Mouse (Mus musculus) midbrain, embryonic 15.5 days (tissue): ENCODE measurements around the gene Chl1. TPM values are rescaled to one million over a fixed set of nuclear protein-coding genes. Genes with fewer than 3 reads are reported as not detected.

Experiments used
- ATAC-seq: fragments of 200-750 bp; cut with Nextera tagmentation; replicated peaks from 2 replicates; pipeline ENCODE4 v1.8.0; 2017; ENCODE audit warnings: moderate TSS enrichment
- H3K27ac ChIP-seq: fragments of 300-500 bp; sonication (generic); 2 replicates; pipeline ENCODE4 v1.5.1; 2015; ENCODE audit warnings: mild to moderate bottlenecking, inconsistent platforms
- H3K27me3 ChIP-seq: fragments of 300-500 bp; sonication (generic); replicated peaks from 2 replicates; pipeline ENCODE4 v1.6.1; 2015; ENCODE audit warnings: inconsistent platforms
- H3K36me3 ChIP-seq: fragments of 300-500 bp; sonication (generic); replicated peaks from 2 replicates; pipeline ENCODE4 v1.6.1; 2015; ENCODE audit warnings: inconsistent platforms
- H3K4me1 ChIP-seq: fragments of 300-500 bp; sonication (generic); 2 replicates; pipeline ENCODE4 v1.6.1; 2015; ENCODE audit warnings: inconsistent platforms
- H3K4me2 ChIP-seq: fragments of 300-500 bp; sonication (generic); 2 replicates; pipeline ENCODE4 v1.6.1; 2015; ENCODE audit warnings: inconsistent platforms, mild to moderate bottlenecking, moderate library complexity
- H3K4me3 ChIP-seq: fragments of 300-500 bp; sonication (generic); 2 replicates; pipeline ENCODE4 v1.5.1; 2015; ENCODE audit warnings: mild to moderate bottlenecking, inconsistent platforms
- H3K9ac ChIP-seq: fragments of 300-500 bp; sonication (generic); 2 replicates; pipeline ENCODE4 v1.6.1; 2015; ENCODE audit warnings: mild to moderate bottlenecking, inconsistent platforms
- H3K9me3 ChIP-seq: fragments of 300-500 bp; sonication (generic); 2 replicates; pipeline ENCODE4 v1.6.1; 2016; ENCODE audit warnings: inconsistent platforms
- WGBS: fragments of 180-500 bp; shearing (Covaris S2); methylation state at CpG from one replicate; pipeline ENCODE4 v1.1.7; 2015; ENCODE audit warnings: mixed read lengths; 5-methylcytosine and 5-hydroxymethylcytosine counted together
- polyA plus RNA-seq: library from polyadenylated mRNA; unstranded; fragments of >200 nt; fragmentation: Nextera tagmentation; extraction: Ambion mirVana; gene quantifications from 2 replicates; pipeline ENCODE4 v1.2.1, GENCODE M21; 2015

The Chl1 gene
- polyA plus RNA-seq, 1 experiment from 2014 or later, result 166 TPM

- Histone ChIP-seq H3K4me1 (peaks cover 2% of the 10 kb centered on the region; the same call in 1 of the 2 replicates), H3K9me3 (no peaks in the 10 kb centered on the region), H3K27ac (no peak overlapping the region), H3K9ac (no peak overlapping the region), H3K27me3 (no peaks in the 10 kb centered on the region), H3K4me2 (no peak overlapping the region), H3K4me3 (no peak overlapping the region), H3K36me3 (no peaks in the 10 kb centered on the region)
- ATAC-seq, result no peak
- 37% methylated on average over 3 of the region's 3 CpGs for WGBS
Observed at GRCm38 (mm10) chr6:103615924-103616602, 105.7 kb downstream of the Chl1 start.

- WGBS, result 35% methylated on average over 4 of the region's 4 CpGs
Observed at GRCm38 (mm10) chr6:103620880-103621279, 110.5 kb downstream of the Chl1 start.

GRCm38 (mm10) chr6:103622117-103622713 is 111.8 kb downstream of the Chl1 start:
- Histone ChIP-seq H3K9me3 (no peaks in the 10 kb centered on the region), H3K4me1 (0 out of 2 replicates have a peak, but pooled peaks cover 2% of the 10 kb centered on the region), H3K4me3 (no peak overlapping the region), H3K27ac (no peak overlapping the region), H3K9ac (no peak overlapping the region), H3K4me2 (no peak overlapping the region), H3K36me3 (no peaks in the 10 kb centered on the region), H3K27me3 (no peaks in the 10 kb centered on the region)
- peak; percentile 62 for ATAC-seq
- 6% methylated on average over 3 of the region's 3 CpGs for WGBS

More at GRCm38 (mm10) chr6:103620880-103621279, 110.5 kb downstream of the Chl1 start:
- H3K27ac ChIP-seq, result no peak overlapping the region
- H3K4me2 ChIP-seq, result no peak overlapping the region
- H3K9me3 ChIP-seq, result no peaks in the 10 kb centered on the region
- peaks cover 2% of the 10 kb centered on the region; the same call in 1 of the 2 replicates for H3K4me1 ChIP-seq
- H3K9ac ChIP-seq, result no peak overlapping the region
- H3K4me3 ChIP-seq, result no peak overlapping the region
- no peak for ATAC-seq
- H3K36me3 ChIP-seq, result no peaks in the 10 kb centered on the region
- no peaks in the 10 kb centered on the region for H3K27me3 ChIP-seq

GRCm38 (mm10) chr6:103632856-103633255 is 122.5 kb downstream of the Chl1 start:
- no peaks in the 10 kb centered on the region for H3K36me3 ChIP-seq
- no peak overlapping the region for H3K4me2 ChIP-seq
- ATAC-seq, result no peak
- peaks cover 5% of the 10 kb centered on the region; the same call in 1 of the 2 replicates for H3K4me1 ChIP-seq
- 26% methylated on average over 3 of the region's 3 CpGs for WGBS
- peak overlapping the region; percentile 45 for H3K27ac ChIP-seq
- no peak overlapping the region for H3K4me3 ChIP-seq
- H3K9me3 ChIP-seq, result no peaks in the 10 kb centered on the region
- H3K9ac ChIP-seq, result no peak overlapping the region
- no peaks in the 10 kb centered on the region for H3K27me3 ChIP-seq

GRCm38 (mm10) chr6:103656778-103657177 is 146.4 kb downstream of the Chl1 start:
- H3K27me3 ChIP-seq, result no peaks in the 10 kb centered on the region
- WGBS, result 23% methylated on average over 1 of the region's 1 CpGs
- no peak overlapping the region for H3K4me2 ChIP-seq
- 0 out of 2 replicates have a peak, but pooled peaks cover 3% of the 10 kb centered on the region for H3K4me1 ChIP-seq
- H3K36me3 ChIP-seq, result no peaks in the 10 kb centered on the region
- peak overlapping the region; percentile 53; the same call in 1 of the 2 replicates for H3K27ac ChIP-seq
- H3K9ac ChIP-seq, result no peak overlapping the region
- peak; percentile 67; the same call in 1 of the 2 replicates for ATAC-seq
- H3K9me3 ChIP-seq, result no peaks in the 10 kb centered on the region
- no peak overlapping the region for H3K4me3 ChIP-seq

- H3K9me3 ChIP-seq, result no peaks in the 10 kb centered on the region
- no peak for ATAC-seq
Observed at GRCm38 (mm10) chr6:103659173-103659572, 148.8 kb downstream of the Chl1 start.

GRCm38 (mm10) chr6:103665206-103665605 is 154.8 kb downstream of the Chl1 start:
- 0 out of 2 replicates have a peak, but pooled peaks cover 4% of the 10 kb centered on the region for H3K36me3 ChIP-seq
- H3K9ac ChIP-seq, result no peak overlapping the region
- peak overlapping the region; percentile 61 for H3K27ac ChIP-seq
- no peak overlapping the region for H3K4me3 ChIP-seq
- H3K4me1 ChIP-seq, result peaks cover 14% of the 10 kb centered on the region
- H3K27me3 ChIP-seq, result no peaks in the 10 kb centered on the region
- ATAC-seq, result 0 out of 2 replicates have a peak, but pooled peaks have one; percentile 17
- H3K9me3 ChIP-seq, result no peaks in the 10 kb centered on the region
- no peak overlapping the region for H3K4me2 ChIP-seq
- 81% methylated on average over 2 of the region's 2 CpGs for WGBS

More at GRCm38 (mm10) chr6:103659173-103659572, 148.8 kb downstream of the Chl1 start:
- H3K27me3 ChIP-seq, result no peaks in the 10 kb centered on the region
- no peaks in the 10 kb centered on the region for H3K36me3 ChIP-seq
- H3K4me1 ChIP-seq, result 0 out of 2 replicates have a peak, but pooled peaks cover 3% of the 10 kb centered on the region
- no peak overlapping the region for H3K9ac ChIP-seq
- 88% methylated on average over 2 of the region's 2 CpGs for WGBS
- H3K4me3 ChIP-seq, result no peak overlapping the region
- no peak overlapping the region for H3K27ac ChIP-seq
- no peak overlapping the region for H3K4me2 ChIP-seq

- 55% methylated on average over 9 of the region's 9 CpGs for WGBS
- H3K9ac ChIP-seq, result no peak overlapping the region
- no peak for ATAC-seq
Observed at GRCm38 (mm10) chr6:103665677-103666316, 155.4 kb downstream of the Chl1 start.

GRCm38 (mm10) chr6:103673111-103673510 is 162.7 kb downstream of the Chl1 start:
- Histone ChIP-seq H3K4me2 (no peak overlapping the region), H3K4me3 (no peak overlapping the region), H3K9me3 (no peaks in the 10 kb centered on the region), H3K27me3 (no peaks in the 10 kb centered on the region), H3K36me3 (0 out of 2 replicates have a peak, but pooled peaks cover 4% of the 10 kb centered on the region), H3K4me1 (peaks cover 3% of the 10 kb centered on the region; the same call in 1 of the 2 replicates), H3K9ac (no peak overlapping the region), H3K27ac (no peak overlapping the region)
- ATAC-seq, result no peak
- 81% methylated on average over 3 of the region's 3 CpGs for WGBS

More at GRCm38 (mm10) chr6:103665677-103666316, 155.4 kb downstream of the Chl1 start:
- Histone ChIP-seq H3K27ac (peak overlapping the region; percentile 61), H3K4me2 (no peak overlapping the region), H3K27me3 (no peaks in the 10 kb centered on the region), H3K9me3 (no peaks in the 10 kb centered on the region), H3K4me1 (peaks cover 14% of the 10 kb centered on the region), H3K36me3 (0 out of 2 replicates have a peak, but pooled peaks cover 4% of the 10 kb centered on the region), H3K4me3 (no peak overlapping the region)

GRCm38 (mm10) chr6:103674332-103674731 is 163.9 kb downstream of the Chl1 start:
- H3K27me3 ChIP-seq, result no peaks in the 10 kb centered on the region
- 61% methylated on average over 6 of the region's 6 CpGs for WGBS
- peaks cover 3% of the 10 kb centered on the region; the same call in 1 of the 2 replicates for H3K4me1 ChIP-seq
- H3K9ac ChIP-seq, result no peak overlapping the region
- ATAC-seq, result peak; percentile 55; the same call in 1 of the 2 replicates
- H3K27ac ChIP-seq, result no peak overlapping the region
- no peaks in the 10 kb centered on the region for H3K9me3 ChIP-seq
- no peak overlapping the region for H3K4me3 ChIP-seq
- no peaks in the 10 kb centered on the region for H3K36me3 ChIP-seq
- H3K4me2 ChIP-seq, result no peak overlapping the region

GRCm38 (mm10) chr6:103675145-103675544 is 164.8 kb downstream of the Chl1 start:
- no peak overlapping the region for H3K9ac ChIP-seq
- no peak for ATAC-seq
- no peaks in the 10 kb centered on the region for H3K36me3 ChIP-seq
- no peak overlapping the region for H3K27ac ChIP-seq
- no peak overlapping the region for H3K4me2 ChIP-seq
- no peaks in the 10 kb centered on the region for H3K9me3 ChIP-seq
- H3K4me1 ChIP-seq, result peaks cover 3% of the 10 kb centered on the region; the same call in 1 of the 2 replicates
- no peak overlapping the region for H3K4me3 ChIP-seq
- WGBS, result over 99% methylated on average over 2 of the region's 2 CpGs
- H3K27me3 ChIP-seq, result no peaks in the 10 kb centered on the region

GRCm38 (mm10) chr6:103676664-103677063 is 166.3 kb downstream of the Chl1 start:
- Histone ChIP-seq H3K9me3 (no peaks in the 10 kb centered on the region), H3K4me1 (peaks cover 3% of the 10 kb centered on the region; the same call in 1 of the 2 replicates), H3K4me3 (no peak overlapping the region), H3K27ac (no peak overlapping the region), H3K36me3 (no peaks in the 10 kb centered on the region), H3K27me3 (no peaks in the 10 kb centered on the region), H3K4me2 (no peak overlapping the region), H3K9ac (no peak overlapping the region)
- WGBS, result 29% methylated on average over 5 of the region's 5 CpGs
- ATAC-seq, result no peak
